Mouse (Mus musculus) lung, postnatal 0 days (tissue): ENCODE results near the gene Spred3.
"Not testable (repeated sequence)": the region's sequence is repeated elsewhere in the genome, so short reads cannot be mapped to it uniquely, and the experiment has no call there.

ENCODE experiments used
- CTCF ChIP-seq: IDR thresholded peaks from 2 replicates; pipeline ENCODE4 v1.5.1; 2016; ENCODE audit warnings: antibody characterized with exemption, mild to moderate bottlenecking
- EP300 ChIP-seq: IDR thresholded peaks from 2 replicates; pipeline ENCODE4 v1.6.1; 2016; ENCODE audit warnings: antibody characterized with exemption, mild to moderate bottlenecking, control low read depth

DNA sequence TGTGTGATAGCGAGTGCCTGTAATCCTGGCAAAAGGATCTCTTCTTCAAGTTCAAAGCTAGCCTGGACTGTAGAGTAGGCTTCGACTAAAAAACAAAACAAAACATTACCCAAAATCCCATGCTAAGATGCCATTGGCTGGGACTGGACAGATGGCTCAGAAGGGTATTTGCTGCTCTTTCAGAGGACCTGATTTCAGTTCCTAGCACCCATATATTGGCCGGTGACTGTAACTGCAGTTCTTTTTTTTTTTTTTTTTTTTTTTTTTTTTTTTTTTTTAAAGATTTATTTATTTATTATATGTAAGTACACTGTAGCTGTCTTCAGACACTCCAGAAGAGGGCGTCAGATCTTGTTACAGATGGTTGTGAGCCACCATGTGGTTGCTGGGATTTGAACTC, 31.0 kb downstream of the Spred3 start:
- TF ChIP-seq EP300, CTCF: not testable (repeated sequence)
